Mouse (Mus musculus): ENCODE results near the gene Ism2. TPM values are rescaled to one million over a fixed set of nuclear protein-coding genes. Genes with fewer than 3 reads are reported as not detected.

Ism2 gene
- total RNA-seq, 1 experiment from 2014 or later = not detected

- no peak for ATAC-seq (ENCODE audit: extremely low read depth, insufficient number of reproducible peaks, low FRiP score, poor library complexity, severe bottlenecking)
These were observed 42.9 kb downstream of the Ism2 start for GRCm38 (mm10) chr12:87256629-87257028.

DNA sequence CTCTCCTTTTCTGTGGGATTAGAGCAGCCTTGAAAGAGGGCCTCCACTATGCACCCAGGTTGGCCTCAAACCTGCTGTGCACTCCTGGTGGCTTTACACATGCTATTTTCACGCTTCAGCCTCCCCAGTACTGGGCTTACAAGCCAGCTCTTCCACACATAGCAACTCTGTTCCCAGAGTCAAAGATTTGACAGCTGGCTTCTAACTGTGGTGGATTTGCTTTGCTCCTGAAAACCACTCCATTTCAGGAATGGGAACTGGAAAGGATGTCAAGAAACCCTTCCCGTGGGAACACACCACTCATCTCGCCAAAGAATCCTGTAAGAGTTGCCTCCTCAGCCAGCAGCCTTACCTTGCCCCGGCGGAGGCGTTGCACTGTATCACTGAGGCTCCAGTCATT lies 45.6 kb downstream of the Ism2 start:
- ATAC-seq (ENCODE audit: extremely low read depth, insufficient number of reproducible peaks, low FRiP score, poor library complexity, severe bottlenecking) = no peak

DNA sequence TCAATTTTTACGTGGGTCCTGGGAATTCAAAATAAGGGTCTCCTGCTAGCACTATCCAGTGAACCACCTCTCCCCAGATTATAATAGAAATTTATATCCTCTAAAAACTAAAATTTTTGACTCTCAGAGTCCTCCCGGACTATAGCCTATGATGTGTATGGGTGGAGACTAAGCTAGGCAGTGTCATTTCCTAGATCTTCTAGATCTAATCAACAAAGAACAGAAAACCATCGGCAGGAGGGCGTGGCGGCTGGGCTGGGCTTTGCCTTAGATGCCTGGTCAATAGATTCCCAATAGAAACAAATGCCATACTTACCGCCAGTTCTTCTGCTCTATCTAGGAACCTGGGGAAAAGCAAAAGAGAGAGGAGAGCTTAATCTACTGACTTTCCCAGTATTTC lies 49.3 kb downstream of the Ism2 start:
- ATAC-seq (ENCODE audit: extremely low read depth, insufficient number of reproducible peaks, low FRiP score, poor library complexity, severe bottlenecking) = no peak

GRCm38 (mm10) chr12:87238632-87239031 lies 60.9 kb downstream of the Ism2 start, which contains the start of gene Noxred1:
TSS of gene Noxred1 (minus strand) at chr12:87238732.
- no peak for ATAC-seq (ENCODE audit: extremely low read depth, insufficient number of reproducible peaks, low FRiP score, poor library complexity, severe bottlenecking)

GRCm38 (mm10) chr12:87236882-87237483 lies 62.5 kb downstream of the Ism2 start:
- peak; percentile 80 for ATAC-seq (ENCODE audit: extremely low read depth, insufficient number of reproducible peaks, low FRiP score, poor library complexity, severe bottlenecking)

DNA sequence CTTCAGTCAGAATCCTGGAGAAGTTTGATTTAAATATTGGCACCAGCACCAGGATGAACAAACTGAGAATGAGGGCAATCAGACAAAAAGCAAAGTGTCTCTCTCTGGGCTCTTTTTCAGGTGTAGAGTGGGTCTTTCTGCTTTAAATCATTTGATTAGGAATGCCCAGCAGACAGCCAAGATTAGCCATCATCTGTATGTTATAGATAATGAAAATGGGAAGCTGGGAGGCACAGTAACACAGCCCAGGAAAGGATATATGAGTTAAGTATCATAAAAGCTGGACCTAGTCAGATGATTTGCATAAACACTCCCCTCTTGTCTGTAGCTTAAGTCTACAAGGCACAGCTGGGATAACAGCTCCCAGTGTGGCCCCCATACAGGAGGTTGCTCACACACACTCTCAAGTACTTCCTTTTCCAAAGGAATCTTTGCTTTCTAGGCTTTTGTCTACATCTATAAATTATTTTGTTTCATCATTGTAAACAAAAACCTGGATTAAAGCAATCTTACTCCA lies 69.1 kb downstream of the Ism2 start:
- ATAC-seq (ENCODE audit: extremely low read depth, insufficient number of reproducible peaks, low FRiP score, poor library complexity, severe bottlenecking) = no peak

GRCm38 (mm10) chr12:87229633-87230032 lies 69.9 kb downstream of the Ism2 start:
- no peak for ATAC-seq (ENCODE audit: extremely low read depth, insufficient number of reproducible peaks, low FRiP score, poor library complexity, severe bottlenecking)

Other genes starting within 250 kb of the Ism2 start
- not detected in 2 replicates for gene Ngb, start 197.2 kb downstream of the Ism2 start, total RNA-seq (2017)
- 6.9 and 10.2 TPM in 2 replicates for gene Gstz1, start 152.5 kb downstream of the Ism2 start, total RNA-seq (2017)
- gene Pomt2, start 151.7 kb downstream of the Ism2 start, total RNA-seq (2017) = 4.2 and 8.1 TPM in 2 replicates
- gene Samd15, start 100.0 kb downstream of the Ism2 start, total RNA-seq (2017) = 2.0 and 3.5 TPM in 2 replicates
- gene Tmed8, start 99.3 kb downstream of the Ism2 start, total RNA-seq (2017) = 43.3 and 44.7 TPM in 2 replicates
- 16.8 and 20.3 TPM in 2 replicates for gene Noxred1, start 61.0 kb downstream of the Ism2 start, total RNA-seq (2017)
- 50.5 and 52.8 TPM in 2 replicates for gene Vipas39, start 33.4 kb downstream of the Ism2 start, total RNA-seq (2017)
- gene Ahsa1, start 33.2 kb downstream of the Ism2 start, total RNA-seq (2017) = 113 and 118 TPM in 2 replicates
- gene Sptlc2, start 88.7 kb upstream of the Ism2 start, total RNA-seq (2017) = 133 and 147 TPM in 2 replicates
- 12.0 and 16.2 TPM in 2 replicates for gene Slirp, start 144.2 kb upstream of the Ism2 start, total RNA-seq (2017)
- gene Alkbh1, start 144.3 kb upstream of the Ism2 start, total RNA-seq (2017) = 44.8 and 75.5 TPM in 2 replicates
- gene Snw1, start 172.6 kb upstream of the Ism2 start, total RNA-seq (2017) = 120 and 127 TPM in 2 replicates
- not detected in 2 replicates for gene Gm5788, start 195.0 kb upstream of the Ism2 start, total RNA-seq (2017)
- gene Gm8300, start 214.6 kb upstream of the Ism2 start, total RNA-seq (2017) = not detected in 2 replicates